Mouse (Mus musculus): ENCODE measurements around the gene Ndufa9. TPM values are rescaled to one million over a fixed set of nuclear protein-coding genes. Genes with fewer than 3 reads are reported as not detected.
A peak's percentile ranks its signal among the peaks of the same experiment; 100 is the strongest.

Ndufa9 gene
- polyA plus RNA-seq, 1 experiment from 2014 or later: 298 TPM

DNA sequence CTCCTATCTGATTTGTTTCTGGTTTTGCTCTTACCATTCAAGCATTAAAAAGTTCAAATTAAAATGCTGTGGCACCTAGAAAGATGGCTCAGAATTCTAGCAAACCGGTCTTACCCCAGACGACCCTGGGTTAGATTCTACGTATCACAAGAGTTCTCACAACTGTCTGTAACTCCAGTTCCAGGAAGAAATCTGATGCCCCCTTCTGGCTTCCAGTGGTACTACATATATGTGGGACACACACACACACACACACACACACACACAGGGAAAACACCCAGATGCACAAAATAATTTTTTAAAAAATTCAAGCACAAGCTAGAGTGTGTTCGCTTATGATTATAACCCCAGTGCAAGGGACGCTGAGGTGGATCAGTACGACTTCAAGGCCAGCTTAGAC is 55.2 kb downstream of the Ndufa9 start:
- 96% methylated on average over 6 of the region's 6 CpGs for WGBS
- Histone ChIP-seq H3K4me2 (ENCODE audit: low read length) (no peak overlapping the region), H3K36me3 (ENCODE audit: insufficient read depth, low read length) (no peaks in the 10 kb centered on the region), H3K27me3 (ENCODE audit: insufficient read depth, low read length) (no peaks in the 10 kb centered on the region), H3K9me3 (replicated peaks; ENCODE audit: low read length) (no peaks in the 10 kb centered on the region), H3K4me3 (replicated peaks; ENCODE audit: low read depth, low read length) (no peak overlapping the region), H3K4me1 (replicated peaks; ENCODE audit: insufficient read depth, low read length) (no peaks in the 10 kb centered on the region), H3K27ac (no peak overlapping the region), H3K9ac (ENCODE audit: low read depth, low read length) (no peak overlapping the region)
- ATAC-seq (replicated peaks; ENCODE audit: low FRiP score, low read depth) (no peak), DNase-seq (ENCODE audit: low spot score) (no peak)
- 0 out of 2 replicates have a peak, but pooled peaks have one; percentile 15 for TF ChIP-seq CTCF (IDR thresholded peaks at IDR 0.05; ENCODE audit: low read depth)

DNA sequence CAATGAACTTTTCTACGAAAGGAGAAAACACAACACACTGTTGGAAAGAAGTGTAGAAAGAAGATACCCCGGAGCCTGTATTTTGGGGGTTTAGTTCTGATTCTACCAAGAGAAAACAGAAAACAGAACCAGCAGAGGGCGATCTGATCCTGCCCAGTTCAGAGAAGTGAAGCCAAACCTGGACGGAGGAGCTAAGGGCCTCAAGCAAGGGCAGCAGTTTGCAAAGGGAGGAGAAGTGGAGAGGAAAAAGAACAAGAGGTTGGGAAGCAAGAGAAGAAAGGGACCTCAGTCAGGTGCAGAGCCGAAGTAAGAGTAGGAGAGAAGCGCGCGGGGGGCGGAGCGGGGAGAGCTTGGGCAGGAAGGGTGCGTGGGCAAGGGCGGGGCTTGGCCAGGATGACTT is 57.0 kb downstream of the Ndufa9 start:
- H3K4me1 ChIP-seq (replicated peaks; ENCODE audit: insufficient read depth, low read length): no peaks in the 10 kb centered on the region
- TF ChIP-seq CTCF (IDR thresholded peaks at IDR 0.05; ENCODE audit: low read depth): peak; percentile 61
- H3K9ac ChIP-seq (ENCODE audit: low read depth, low read length): no peak overlapping the region
- H3K4me2 ChIP-seq (ENCODE audit: low read length): peak overlapping the region; percentile 43
- no peak overlapping the region for H3K27ac ChIP-seq
- H3K27me3 ChIP-seq (ENCODE audit: insufficient read depth, low read length): no peaks in the 10 kb centered on the region
- H3K36me3 ChIP-seq (ENCODE audit: insufficient read depth, low read length): no peaks in the 10 kb centered on the region
- WGBS: 27% methylated on average over 12 of the region's 12 CpGs
- DNase-seq (ENCODE audit: low spot score) (peak; percentile 69), ATAC-seq (replicated peaks; ENCODE audit: low FRiP score, low read depth) (no peak)
- H3K4me3 ChIP-seq (replicated peaks; ENCODE audit: low read depth, low read length): peak overlapping the region; percentile 16
- no peaks in the 10 kb centered on the region for H3K9me3 ChIP-seq (replicated peaks; ENCODE audit: low read length)

DNA sequence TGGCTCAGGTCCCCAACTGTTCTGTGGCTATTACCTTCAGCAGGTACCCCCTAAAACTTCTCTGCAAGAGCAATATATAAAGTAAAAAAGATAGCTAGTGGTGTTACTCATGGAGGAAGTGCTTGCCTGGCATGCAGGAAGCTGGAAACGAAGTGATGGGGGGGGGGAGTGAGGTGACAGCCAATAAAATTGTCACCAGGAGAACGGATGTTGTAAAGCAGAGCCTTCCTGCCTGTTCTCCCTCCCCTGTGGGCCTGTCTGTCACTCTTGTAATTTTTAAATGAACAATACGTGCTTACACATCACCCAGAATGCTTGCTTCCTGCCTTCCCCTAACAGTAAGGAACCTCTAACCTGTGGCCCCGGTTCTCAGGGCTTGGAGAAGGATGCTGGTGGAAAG is 57.4 kb downstream of the Ndufa9 start:
- no peak for TF ChIP-seq CTCF (IDR thresholded peaks at IDR 0.05; ENCODE audit: low read depth)
- 22% methylated on average over 4 of the region's 4 CpGs for WGBS
- Histone ChIP-seq H3K4me2 (ENCODE audit: low read length) (peak overlapping the region; percentile 43; the same call in 1 of the 2 replicates), H3K36me3 (ENCODE audit: insufficient read depth, low read length) (no peaks in the 10 kb centered on the region), H3K4me1 (replicated peaks; ENCODE audit: insufficient read depth, low read length) (no peaks in the 10 kb centered on the region), H3K27me3 (ENCODE audit: insufficient read depth, low read length) (no peaks in the 10 kb centered on the region), H3K27ac (no peak overlapping the region), H3K9ac (ENCODE audit: low read depth, low read length) (no peak overlapping the region), H3K4me3 (replicated peaks; ENCODE audit: low read depth, low read length) (no peak overlapping the region), H3K9me3 (replicated peaks; ENCODE audit: low read length) (no peaks in the 10 kb centered on the region)
- ATAC-seq (replicated peaks; ENCODE audit: low FRiP score, low read depth): no peak
- DNase-seq (ENCODE audit: low spot score): peak; percentile 7

DNA sequence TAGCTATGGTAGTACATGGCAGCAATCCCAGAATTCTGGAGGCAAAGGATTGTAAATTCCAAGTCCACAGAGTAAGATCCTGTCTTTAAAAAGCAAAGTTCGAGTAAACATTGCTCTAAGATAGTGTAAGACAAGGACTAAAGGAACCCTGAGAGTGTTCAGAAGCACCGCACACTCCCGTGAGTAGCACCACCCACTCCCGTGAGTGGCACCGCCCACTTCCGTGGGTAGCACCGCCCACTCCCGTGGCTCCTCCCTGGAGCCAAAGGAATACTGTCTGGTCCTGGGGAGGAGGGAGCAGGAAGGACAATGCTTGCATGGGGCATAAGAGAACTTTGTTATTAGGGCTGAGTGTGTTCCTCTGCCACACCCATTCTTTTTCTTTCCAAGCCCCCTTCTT is 60.1 kb downstream of the Ndufa9 start:
- Histone ChIP-seq H3K9me3 (replicated peaks; ENCODE audit: low read length) (no peaks in the 10 kb centered on the region), H3K4me2 (ENCODE audit: low read length) (no peak overlapping the region), H3K27ac (no peak overlapping the region), H3K4me1 (replicated peaks; ENCODE audit: insufficient read depth, low read length) (no peaks in the 10 kb centered on the region), H3K27me3 (ENCODE audit: insufficient read depth, low read length) (no peaks in the 10 kb centered on the region), H3K36me3 (ENCODE audit: insufficient read depth, low read length) (no peaks in the 10 kb centered on the region), H3K4me3 (replicated peaks; ENCODE audit: low read depth, low read length) (no peak overlapping the region), H3K9ac (ENCODE audit: low read depth, low read length) (no peak overlapping the region)
- ATAC-seq (replicated peaks; ENCODE audit: low FRiP score, low read depth) (no peak), DNase-seq (ENCODE audit: low spot score) (no peak)
- no peak for TF ChIP-seq CTCF (IDR thresholded peaks at IDR 0.05; ENCODE audit: low read depth)
- 71% methylated on average over 8 of the region's 8 CpGs for WGBS

DNA sequence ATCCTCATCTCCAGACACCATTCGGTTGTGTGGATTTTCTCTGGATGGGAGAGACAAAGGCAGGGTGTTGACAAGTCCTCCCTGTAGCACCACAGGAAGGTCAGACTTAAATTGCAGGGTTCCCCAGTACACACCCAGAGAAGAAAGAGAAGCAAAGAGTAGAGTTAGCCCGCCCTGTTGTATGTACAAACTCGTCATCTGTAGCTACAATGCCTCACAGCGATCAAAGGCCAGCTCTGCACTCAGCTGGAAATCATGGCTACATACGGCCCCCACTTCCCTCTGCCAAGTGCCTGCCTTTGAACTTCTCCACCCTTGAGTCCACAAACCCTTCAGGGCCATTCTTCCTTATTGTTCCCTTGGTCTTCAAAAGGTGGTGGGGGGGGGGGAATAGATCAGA is 64.7 kb downstream of the Ndufa9 start:
- Histone ChIP-seq H3K36me3 (ENCODE audit: insufficient read depth, low read length) (no peaks in the 10 kb centered on the region), H3K4me3 (replicated peaks; ENCODE audit: low read depth, low read length) (no peak overlapping the region), H3K27me3 (ENCODE audit: insufficient read depth, low read length) (no peaks in the 10 kb centered on the region), H3K9me3 (replicated peaks; ENCODE audit: low read length) (no peaks in the 10 kb centered on the region), H3K27ac (no peak overlapping the region), H3K9ac (ENCODE audit: low read depth, low read length) (no peak overlapping the region), H3K4me1 (replicated peaks; ENCODE audit: insufficient read depth, low read length) (no peaks in the 10 kb centered on the region), H3K4me2 (ENCODE audit: low read length) (no peak overlapping the region)
- no peak for TF ChIP-seq CTCF (IDR thresholded peaks at IDR 0.05; ENCODE audit: low read depth)
- ATAC-seq (replicated peaks; ENCODE audit: low FRiP score, low read depth) (no peak), DNase-seq (ENCODE audit: low spot score) (no peak)
- WGBS: 56% methylated on average over 5 of the region's 5 CpGs

DNA sequence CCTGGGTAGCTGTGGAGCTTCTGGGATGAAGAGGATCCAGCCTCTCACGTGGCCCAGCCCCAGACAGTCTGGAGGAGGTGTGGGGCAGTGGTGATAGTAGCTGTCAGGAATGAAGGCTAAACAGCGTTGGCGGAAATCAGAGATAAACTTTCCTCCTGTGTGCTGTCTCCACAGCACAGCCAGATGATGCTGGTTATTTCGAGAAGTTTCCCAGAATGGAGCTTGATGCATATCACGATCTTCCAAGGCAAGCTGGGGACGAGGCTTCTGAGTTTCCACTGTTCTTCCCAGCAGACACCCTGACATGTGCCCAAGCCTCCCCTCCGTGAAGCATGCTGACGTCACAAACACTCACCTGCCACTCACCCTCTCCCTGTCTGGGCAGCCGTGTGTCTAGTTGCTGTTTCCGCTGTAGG is 65.3 kb downstream of the Ndufa9 start:
- Histone ChIP-seq H3K4me1 (replicated peaks; ENCODE audit: insufficient read depth, low read length) (no peaks in the 10 kb centered on the region), H3K9ac (ENCODE audit: low read depth, low read length) (no peak overlapping the region), H3K36me3 (ENCODE audit: insufficient read depth, low read length) (no peaks in the 10 kb centered on the region), H3K27ac (no peak overlapping the region), H3K4me2 (ENCODE audit: low read length) (no peak overlapping the region), H3K9me3 (replicated peaks; ENCODE audit: low read length) (no peaks in the 10 kb centered on the region), H3K27me3 (ENCODE audit: insufficient read depth, low read length) (no peaks in the 10 kb centered on the region), H3K4me3 (replicated peaks; ENCODE audit: low read depth, low read length) (no peak overlapping the region)
- TF ChIP-seq CTCF (IDR thresholded peaks at IDR 0.05; ENCODE audit: low read depth): no peak
- 59% methylated on average over 10 of the region's 10 CpGs for WGBS
- ATAC-seq (replicated peaks; ENCODE audit: low FRiP score, low read depth) (no peak), DNase-seq (ENCODE audit: low spot score) (no peak)

DNA sequence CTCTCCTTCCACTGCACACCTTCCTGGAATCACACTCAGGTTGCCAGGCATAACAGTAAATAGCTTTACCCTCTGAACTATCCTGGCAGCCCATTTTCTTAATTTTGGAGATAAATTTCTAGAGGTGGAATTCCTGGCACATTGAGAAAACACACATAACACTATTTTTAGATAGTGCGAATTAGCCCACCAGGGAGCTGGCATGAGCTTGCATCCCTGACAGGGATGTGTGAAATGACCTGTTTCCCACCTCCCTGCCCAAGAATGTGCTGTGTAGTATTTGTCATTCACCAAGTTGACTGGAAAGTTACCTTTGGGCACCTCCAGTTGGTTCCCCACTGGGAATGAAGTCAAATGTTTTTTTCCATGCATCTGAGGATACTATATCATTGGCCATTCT is 65.9 kb downstream of the Ndufa9 start:
- H3K4me3 ChIP-seq (replicated peaks; ENCODE audit: low read depth, low read length): no peak overlapping the region
- no peaks in the 10 kb centered on the region for H3K9me3 ChIP-seq (replicated peaks; ENCODE audit: low read length)
- WGBS: 82% methylated on average over 1 of the region's 1 CpGs
- TF ChIP-seq CTCF (IDR thresholded peaks at IDR 0.05; ENCODE audit: low read depth): no peak
- no peak for ATAC-seq (replicated peaks; ENCODE audit: low FRiP score, low read depth)
- H3K9ac ChIP-seq (ENCODE audit: low read depth, low read length): no peak overlapping the region
- H3K27ac ChIP-seq: no peak overlapping the region
- H3K27me3 ChIP-seq (ENCODE audit: insufficient read depth, low read length): no peaks in the 10 kb centered on the region
- no peaks in the 10 kb centered on the region for H3K36me3 ChIP-seq (ENCODE audit: insufficient read depth, low read length)
- no peak overlapping the region for H3K4me2 ChIP-seq (ENCODE audit: low read length)
- no peak for DNase-seq (ENCODE audit: low spot score)
- no peaks in the 10 kb centered on the region for H3K4me1 ChIP-seq (replicated peaks; ENCODE audit: insufficient read depth, low read length)

Data from kidney, postnatal 0 days (tissue).